Mouse (Mus musculus): ENCODE results near the gene Usp17la. TPM values are rescaled to one million over a fixed set of nuclear protein-coding genes. Genes with fewer than 3 reads are reported as not detected.

The Usp17la gene
- polyA plus RNA-seq, 1 experiment from 2014 or later: not detected

Other genes with a start within 250 kb of the Usp17la start
- not detected in 2 replicates for gene Olfr656, start 243.1 kb upstream of the Usp17la start, polyA plus RNA-seq (2015; fragmentation: Nextera tagmentation; extraction: Ambion mirVana)
- not detected in 2 replicates for gene Olfr657, start 232.2 kb upstream of the Usp17la start, polyA plus RNA-seq (2015; fragmentation: Nextera tagmentation; extraction: Ambion mirVana)
- not detected in 2 replicates for gene Olfr658, start 209.7 kb upstream of the Usp17la start, polyA plus RNA-seq (2015; fragmentation: Nextera tagmentation; extraction: Ambion mirVana)
- gene Olfr659, start 190.3 kb upstream of the Usp17la start, polyA plus RNA-seq (2015; fragmentation: Nextera tagmentation; extraction: Ambion mirVana): not detected in 2 replicates
- not detected in 2 replicates for gene Olfr661, start 170.5 kb upstream of the Usp17la start, polyA plus RNA-seq (2015; fragmentation: Nextera tagmentation; extraction: Ambion mirVana)
- gene Usp17le, start 79.5 kb upstream of the Usp17la start, polyA plus RNA-seq (2015; fragmentation: Nextera tagmentation; extraction: Ambion mirVana): not detected in 2 replicates
- gene Usp17lb, start 14.4 kb upstream of the Usp17la start, polyA plus RNA-seq (2015; fragmentation: Nextera tagmentation; extraction: Ambion mirVana): not detected in 2 replicates
- not detected in 2 replicates for gene Olfr665, start 21.0 kb downstream of the Usp17la start, polyA plus RNA-seq (2015; fragmentation: Nextera tagmentation; extraction: Ambion mirVana)
- not detected in 2 replicates for gene Olfr666, start 38.9 kb downstream of the Usp17la start, polyA plus RNA-seq (2015; fragmentation: Nextera tagmentation; extraction: Ambion mirVana)
- gene Olfr667, start 64.5 kb downstream of the Usp17la start, polyA plus RNA-seq (2015; fragmentation: Nextera tagmentation; extraction: Ambion mirVana): not detected in 2 replicates
- gene Olfr668, start 71.0 kb downstream of the Usp17la start, polyA plus RNA-seq (2015; fragmentation: Nextera tagmentation; extraction: Ambion mirVana): not detected in 2 replicates
- not detected in 2 replicates for gene Olfr669, start 77.2 kb downstream of the Usp17la start, polyA plus RNA-seq (2015; fragmentation: Nextera tagmentation; extraction: Ambion mirVana)
- not detected in 2 replicates for gene Olfr670, start 105.6 kb downstream of the Usp17la start, polyA plus RNA-seq (2015; fragmentation: Nextera tagmentation; extraction: Ambion mirVana)
- gene Olfr671, start 122.1 kb downstream of the Usp17la start, polyA plus RNA-seq (2015; fragmentation: Nextera tagmentation; extraction: Ambion mirVana): not detected in 2 replicates
- gene Olfr672, start 145.0 kb downstream of the Usp17la start, polyA plus RNA-seq (2015; fragmentation: Nextera tagmentation; extraction: Ambion mirVana): not detected in 2 replicates
- not detected in 2 replicates for gene Olfr675, start 171.5 kb downstream of the Usp17la start, polyA plus RNA-seq (2015; fragmentation: Nextera tagmentation; extraction: Ambion mirVana)
- gene Olfr676, start 175.7 kb downstream of the Usp17la start, polyA plus RNA-seq (2015; fragmentation: Nextera tagmentation; extraction: Ambion mirVana): not detected in 2 replicates
- not detected in 2 replicates for gene Olfr677, start 194.4 kb downstream of the Usp17la start, polyA plus RNA-seq (2015; fragmentation: Nextera tagmentation; extraction: Ambion mirVana)
- gene Olfr678, start 207.5 kb downstream of the Usp17la start, polyA plus RNA-seq (2015; fragmentation: Nextera tagmentation; extraction: Ambion mirVana): not detected in 2 replicates
- gene Olfr679, start 224.2 kb downstream of the Usp17la start, polyA plus RNA-seq (2015; fragmentation: Nextera tagmentation; extraction: Ambion mirVana): not detected in 2 replicates
- gene Olfr680-ps1, start 235.8 kb downstream of the Usp17la start, polyA plus RNA-seq (2015; fragmentation: Nextera tagmentation; extraction: Ambion mirVana): not detected in 2 replicates

Data from kidney, embryonic 16.5 days (tissue).